Comparison of ENCODE assay signal across 8 mouse cellular contexts in the genomic region with DNA sequence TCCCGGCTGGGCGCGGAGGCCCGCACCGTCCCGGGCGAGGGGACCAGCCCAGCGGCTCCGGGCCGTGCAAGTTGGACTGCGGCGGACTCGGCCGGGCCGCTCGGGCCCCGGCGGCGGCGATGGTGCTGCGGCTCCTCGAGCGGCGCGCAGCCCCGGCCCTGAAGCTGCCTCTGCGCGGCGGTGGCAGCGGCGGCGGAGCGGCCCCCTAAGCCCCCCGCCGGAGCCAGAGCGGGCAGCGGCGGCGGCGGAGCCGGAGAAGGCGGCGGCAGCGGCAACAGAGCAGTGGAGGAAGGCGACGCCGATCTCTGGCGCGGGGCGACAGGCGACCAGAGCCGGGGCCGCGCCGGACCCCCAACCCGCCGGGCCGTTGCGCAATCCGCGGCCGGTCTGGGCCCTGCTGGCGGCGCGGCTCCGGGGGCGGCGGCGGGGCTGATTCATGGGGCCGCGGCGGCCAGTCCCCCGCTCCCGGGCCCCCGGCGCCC.
DNase-seq lines count a peak whose midpoint lies in the region; ATAC-seq and TF ChIP-seq lines count a peak whose summit lies in the region.

No protein-coding gene starts in this region.

- no peaks in the 10 kb centered on the region for H3K36me3 ChIP-seq in kidney, embryonic 14.5 days (ENCODE audit: control insufficient read depth, insufficient read depth, low read length)
- H3K36me3 ChIP-seq in forebrain, embryonic 15.5 days = no peaks in the 10 kb centered on the region
- no peaks in the 10 kb centered on the region for H3K36me3 ChIP-seq in limb, embryonic 14.5 days (ENCODE audit: control insufficient read depth, insufficient read depth, low read length)
- no peaks in the 10 kb centered on the region for H3K36me3 ChIP-seq in small intestine, adult 2 months (ENCODE audit: control insufficient read depth, insufficient read depth, low read length)

- no peak for DNase-seq in kidney, adult 8-10 months
- peak; percentile 24 for DNase-seq in adrenal gland, postnatal 14 days
- DNase-seq in limb, embryonic 14.5 days (ENCODE audit: low spot score) = no peak
- DNase-seq in left cerebral cortex, adult 11 months (ENCODE audit: low spot score) = no peak
- DNase-seq in thymus, adult 18-20 months = no peak

- no peaks in the 10 kb centered on the region for H3K4me1 ChIP-seq in kidney, embryonic 14.5 days (ENCODE audit: control insufficient read depth, insufficient read depth, low read length)
- H3K4me1 ChIP-seq in forebrain, embryonic 15.5 days = peaks cover 44% of the 10 kb centered on the region
- H3K4me1 ChIP-seq in limb, embryonic 14.5 days (ENCODE audit: control insufficient read depth, insufficient read depth, low read length) = 0 out of 2 replicates have a peak, but pooled peaks cover 4% of the 10 kb centered on the region
- 0 out of 2 replicates have a peak, but pooled peaks cover 2% of the 10 kb centered on the region for H3K4me1 ChIP-seq in small intestine, adult 2 months (ENCODE audit: control insufficient read depth, insufficient read depth, insufficient read length, low read length)

- 0% methylated on average over 13 of the region's 76 CpGs for WGBS in kidney, embryonic 14.5 days
- under 1% methylated on average over 46 of the region's 76 CpGs for WGBS in forebrain, embryonic 15.5 days
- WGBS in limb, embryonic 14.5 days = under 1% methylated on average over 24 of the region's 76 CpGs
- 3% methylated on average over 63 of the region's 76 CpGs for whole genome bisulfite sequencing in small intestine, adult 2 months

- peak overlapping the region; percentile 73 for H3K9ac ChIP-seq in kidney, embryonic 14.5 days (ENCODE audit: low read depth, low read length)
- peak overlapping the region; percentile 75 for H3K9ac ChIP-seq in forebrain, embryonic 15.5 days (replicated peaks)
- H3K9ac ChIP-seq in limb, embryonic 14.5 days (ENCODE audit: low read depth, low read length, severe bottlenecking) = peak overlapping the region; percentile 72

- peak overlapping the region; percentile 65 for H3K4me3 ChIP-seq in kidney, embryonic 14.5 days (ENCODE audit: low read length)
- peak overlapping the region; percentile 60 for H3K4me3 ChIP-seq in forebrain, embryonic 15.5 days
- H3K4me3 ChIP-seq in limb, embryonic 14.5 days (replicated peaks; ENCODE audit: low read length) = peak overlapping the region; percentile 64
- H3K4me3 ChIP-seq in small intestine, adult 2 months (ENCODE audit: low read depth, low read length) = peak overlapping the region; percentile 36

- peaks cover 17% of the 10 kb centered on the region; the same call in 1 of the 2 replicates for H3K27me3 ChIP-seq in kidney, embryonic 14.5 days (ENCODE audit: control insufficient read depth, insufficient read depth, low read length)
- H3K27me3 ChIP-seq in forebrain, embryonic 15.5 days = no peaks in the 10 kb centered on the region
- peaks cover 19% of the 10 kb centered on the region for H3K27me3 ChIP-seq in limb, embryonic 14.5 days (ENCODE audit: control insufficient read depth, insufficient read depth, low read length)
- H3K27me3 ChIP-seq in small intestine, adult 2 months (ENCODE audit: control insufficient read depth, insufficient read depth, low read length) = peaks cover 8% of the 10 kb centered on the region; the same call in 1 of the 2 replicates

- no peak for TF ChIP-seq CTCF in small intestine, adult 2 months (IDR thresholded peaks at IDR 0.05; ENCODE audit: extremely low read depth, insufficient read length, insufficient replicate concordance, low read depth, low read length)

- peak; percentile 56; the same call in 1 of the 2 replicates for ATAC-seq in kidney, embryonic 14.5 days (ENCODE audit: low FRiP score, low TSS enrichment)
- ATAC-seq in forebrain, embryonic 15.5 days (replicated peaks) = peak; percentile 41
- ATAC-seq in limb, embryonic 14.5 days (ENCODE audit: low FRiP score, low read depth) = no peak; the same call in 1 of the 2 replicates

- H3K4me2 ChIP-seq in kidney, embryonic 14.5 days (replicated peaks; ENCODE audit: low read depth, low read length) = peak overlapping the region; percentile 96
- H3K4me2 ChIP-seq in forebrain, embryonic 15.5 days (replicated peaks) = peak overlapping the region; percentile 94
- H3K4me2 ChIP-seq in limb, embryonic 14.5 days (replicated peaks; ENCODE audit: low read depth, low read length, severe bottlenecking) = peak overlapping the region; percentile 84

- H3K9me3 ChIP-seq in kidney, embryonic 14.5 days (ENCODE audit: control insufficient read depth, low read length) = no peaks in the 10 kb centered on the region
- H3K9me3 ChIP-seq in forebrain, embryonic 15.5 days = no peaks in the 10 kb centered on the region
- H3K9me3 ChIP-seq in limb, embryonic 14.5 days (ENCODE audit: control insufficient read depth, low read length) = no peaks in the 10 kb centered on the region

- TF ChIP-seq POLR2A in limb, embryonic 14.5 days (IDR thresholded peaks at IDR 0.05; ENCODE audit: borderline replicate concordance, extremely low read depth, insufficient read depth, insufficient read length) = no peak
- no peak for TF ChIP-seq POLR2A in small intestine, adult 2 months (IDR thresholded peaks at IDR 0.05; ENCODE audit: low read depth, low read length)

- H3K27ac ChIP-seq in kidney, embryonic 14.5 days (ENCODE audit: low read depth, low read length) = no peak overlapping the region
- H3K27ac ChIP-seq in forebrain, embryonic 15.5 days (replicated peaks) = peak overlapping the region; percentile 88
- H3K27ac ChIP-seq in limb, embryonic 14.5 days (replicated peaks; ENCODE audit: low read depth, low read length) = 0 out of 2 replicates have a peak overlapping the region, but pooled peaks have one; percentile 26
- H3K27ac ChIP-seq in small intestine, adult 2 months (ENCODE audit: insufficient read depth, low read depth, low read length) = no peak overlapping the region

Comparison
In these comparisons a context has a peak if more than half of its experiments do, and no peak if none do; other contexts are left out.
1. H3K27ac ChIP-seq: peak in forebrain, embryonic 15.5 days (single experiment) and limb, embryonic 14.5 days (single experiment); none in kidney, embryonic 14.5 days (single experiment) and small intestine, adult 2 months (single experiment).
2. Peak in every context shown above with its lines, with median percentiles within 50 percentile points of each other: H3K4me2 ChIP-seq, H3K4me3 ChIP-seq and H3K9ac ChIP-seq.